Mouse (Mus musculus): Measurements from ENCODE around the gene Gm37419. TPM values are rescaled to one million over a fixed set of nuclear protein-coding genes. Genes with fewer than 3 reads are reported as not detected.

Gene Gm37419
- polyA plus RNA-seq, 1 experiment from 2014 or later: not detected

DNA sequence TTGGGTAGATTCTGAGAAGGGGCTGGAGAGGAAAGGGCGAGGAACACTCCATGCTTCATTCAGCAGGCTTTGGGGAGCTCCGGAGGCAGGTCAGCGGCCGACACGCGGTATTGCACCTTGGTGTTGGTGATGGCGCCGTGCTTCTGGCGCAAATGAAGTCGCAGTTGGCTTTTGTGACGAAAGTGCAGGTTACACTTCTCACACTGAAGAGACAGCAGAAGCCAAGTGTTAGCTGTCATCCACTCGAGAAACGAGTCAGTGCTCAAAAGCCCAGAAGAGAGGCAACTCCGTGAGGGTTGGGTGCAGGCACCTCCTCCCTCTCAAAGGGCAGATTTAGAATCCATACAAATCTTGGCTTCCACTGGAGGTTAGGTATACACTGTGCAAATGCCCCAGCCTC is 22.2 kb upstream of the Gm37419 start:
- H3K4me3 ChIP-seq: no peak overlapping the region
- 0 out of 2 replicates have a peak, but pooled peaks cover 2% of the 10 kb centered on the region for H3K9me3 ChIP-seq (replicated peaks)
- H3K36me3 ChIP-seq: 0 out of 2 replicates have a peak, but pooled peaks cover 8% of the 10 kb centered on the region
- no peak overlapping the region for H3K4me2 ChIP-seq
- peaks cover 21% of the 10 kb centered on the region for H3K4me1 ChIP-seq (replicated peaks)
- H3K9ac ChIP-seq: no peak overlapping the region
- no peak overlapping the region for H3K27ac ChIP-seq (ENCODE audit: poor library complexity, severe bottlenecking)
- WGBS: 82% methylated on average over 14 of the region's 14 CpGs
- H3K27me3 ChIP-seq (replicated peaks): no peaks in the 10 kb centered on the region
- no peak for ATAC-seq (ENCODE audit: insufficient number of reproducible peaks, low FRiP score)

- no peak for ATAC-seq (ENCODE audit: insufficient number of reproducible peaks, low FRiP score)
- Histone ChIP-seq H3K36me3 (0 out of 2 replicates have a peak, but pooled peaks cover 8% of the 10 kb centered on the region), H3K4me3 (no peak overlapping the region), H3K9me3 (replicated peaks) (0 out of 2 replicates have a peak, but pooled peaks cover 2% of the 10 kb centered on the region), H3K27ac (ENCODE audit: poor library complexity, severe bottlenecking) (no peak overlapping the region), H3K9ac (no peak overlapping the region), H3K4me1 (replicated peaks) (peaks cover 30% of the 10 kb centered on the region), H3K27me3 (replicated peaks) (no peaks in the 10 kb centered on the region), H3K4me2 (no peak overlapping the region)
- 79% methylated on average over 7 of the region's 7 CpGs for WGBS
Measured at GRCm38 (mm10) chr16:23967301-23967700, 21.0 kb upstream of the Gm37419 start.

GRCm38 (mm10) chr16:23968888-23969287 is 19.4 kb upstream of the Gm37419 start:
- ATAC-seq (ENCODE audit: insufficient number of reproducible peaks, low FRiP score): no peak
- 0 out of 2 replicates have a peak, but pooled peaks cover 8% of the 10 kb centered on the region for H3K36me3 ChIP-seq

GRCm38 (mm10) chr16:23969919-23970318 is 18.4 kb upstream of the Gm37419 start:
- WGBS: 67% methylated on average over 14 of the region's 14 CpGs
- ATAC-seq (ENCODE audit: insufficient number of reproducible peaks, low FRiP score): no peak
- 0 out of 2 replicates have a peak, but pooled peaks cover 2% of the 10 kb centered on the region for H3K9me3 ChIP-seq (replicated peaks)
- no peak overlapping the region for H3K4me3 ChIP-seq
- H3K9ac ChIP-seq: no peak overlapping the region
- no peak overlapping the region for H3K27ac ChIP-seq (ENCODE audit: poor library complexity, severe bottlenecking)
- H3K27me3 ChIP-seq (replicated peaks): no peaks in the 10 kb centered on the region
- H3K4me2 ChIP-seq: no peak overlapping the region
- H3K4me1 ChIP-seq (replicated peaks): peaks cover 34% of the 10 kb centered on the region
- H3K36me3 ChIP-seq: 0 out of 2 replicates have a peak, but pooled peaks cover 8% of the 10 kb centered on the region

More at GRCm38 (mm10) chr16:23968888-23969287, 19.4 kb upstream of the Gm37419 start:
- H3K4me1 ChIP-seq (replicated peaks): peaks cover 42% of the 10 kb centered on the region
- H3K9me3 ChIP-seq (replicated peaks): 0 out of 2 replicates have a peak, but pooled peaks cover 2% of the 10 kb centered on the region
- H3K27ac ChIP-seq (ENCODE audit: poor library complexity, severe bottlenecking): no peak overlapping the region
- H3K4me3 ChIP-seq: no peak overlapping the region
- 65% methylated on average over 4 of the region's 4 CpGs for WGBS
- no peaks in the 10 kb centered on the region for H3K27me3 ChIP-seq (replicated peaks)
- no peak overlapping the region for H3K9ac ChIP-seq
- H3K4me2 ChIP-seq: no peak overlapping the region

DNA sequence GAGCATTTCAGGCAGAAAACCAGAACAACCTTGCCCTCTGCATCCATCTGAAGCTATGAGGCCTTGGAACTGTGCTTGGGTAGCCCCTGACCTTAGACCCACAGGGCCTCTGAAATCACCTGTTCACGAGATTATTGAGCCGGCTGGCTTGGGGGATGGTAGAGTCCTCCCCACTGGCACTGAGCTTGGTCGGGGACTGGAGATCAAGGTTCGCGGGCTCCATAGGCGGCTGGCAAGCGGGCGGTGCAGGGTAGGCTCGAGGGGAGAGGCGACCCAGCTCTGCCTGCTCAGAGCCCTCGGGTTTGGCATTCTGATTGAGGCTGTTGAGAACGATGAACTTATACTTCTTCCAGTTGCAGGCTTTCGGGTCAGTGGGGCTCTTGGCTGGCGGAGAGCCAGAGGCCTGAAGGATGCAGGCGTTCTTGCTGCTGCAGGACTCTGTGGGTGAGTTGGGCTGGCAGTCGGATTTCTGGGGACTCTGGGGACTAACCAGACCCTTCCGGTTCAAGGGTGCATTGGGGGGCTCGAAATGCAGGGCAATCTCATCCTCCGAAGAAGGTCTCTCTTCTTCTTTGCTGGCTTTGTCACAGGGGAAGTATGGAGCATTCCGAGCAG is 16.0 kb upstream of the Gm37419 start:
- H3K9ac ChIP-seq: no peak overlapping the region
- no peaks in the 10 kb centered on the region for H3K27me3 ChIP-seq (replicated peaks)
- H3K4me1 ChIP-seq (replicated peaks): peaks cover 33% of the 10 kb centered on the region
- H3K4me3 ChIP-seq: no peak overlapping the region
- ATAC-seq (ENCODE audit: insufficient number of reproducible peaks, low FRiP score): peak; percentile 18; the same call in 1 of the 2 replicates
- 0 out of 2 replicates have a peak, but pooled peaks cover 2% of the 10 kb centered on the region for H3K9me3 ChIP-seq (replicated peaks)
- 0 out of 2 replicates have a peak, but pooled peaks cover 8% of the 10 kb centered on the region for H3K36me3 ChIP-seq
- no peak overlapping the region for H3K27ac ChIP-seq (ENCODE audit: poor library complexity, severe bottlenecking)
- 72% methylated on average over 20 of the region's 20 CpGs for WGBS
- H3K4me2 ChIP-seq: no peak overlapping the region

DNA sequence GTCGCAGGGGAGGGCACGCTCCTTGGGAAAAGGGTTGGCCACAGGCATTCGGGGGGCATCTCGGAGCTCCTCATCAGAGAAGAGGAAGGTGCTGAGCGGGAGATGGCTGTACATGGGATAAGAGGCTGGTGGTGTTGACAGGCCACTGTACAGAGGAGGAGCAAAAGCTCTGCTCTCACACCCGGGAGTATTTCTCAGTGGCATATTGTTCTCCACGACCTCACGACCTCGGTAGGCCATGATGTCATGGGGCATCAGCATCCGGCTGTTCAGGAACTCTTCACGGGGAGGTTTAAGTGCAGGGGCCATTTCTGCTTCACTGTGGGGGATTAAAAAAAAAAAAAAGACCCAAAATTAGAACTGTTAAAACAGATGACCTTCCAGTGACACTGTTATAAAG is 15.4 kb upstream of the Gm37419 start:
- H3K9me3 ChIP-seq (replicated peaks): no peaks in the 10 kb centered on the region
- no peak for ATAC-seq (ENCODE audit: insufficient number of reproducible peaks, low FRiP score)
- WGBS: 35% methylated on average over 11 of the region's 11 CpGs
- no peaks in the 10 kb centered on the region for H3K27me3 ChIP-seq (replicated peaks)
- peaks cover 33% of the 10 kb centered on the region for H3K4me1 ChIP-seq (replicated peaks)
- no peak overlapping the region for H3K27ac ChIP-seq (ENCODE audit: poor library complexity, severe bottlenecking)
- H3K9ac ChIP-seq: no peak overlapping the region
- H3K4me2 ChIP-seq: 0 out of 2 replicates have a peak overlapping the region, but pooled peaks have one; percentile 0
- 0 out of 2 replicates have a peak, but pooled peaks cover 4% of the 10 kb centered on the region for H3K36me3 ChIP-seq
- no peak overlapping the region for H3K4me3 ChIP-seq

DNA sequence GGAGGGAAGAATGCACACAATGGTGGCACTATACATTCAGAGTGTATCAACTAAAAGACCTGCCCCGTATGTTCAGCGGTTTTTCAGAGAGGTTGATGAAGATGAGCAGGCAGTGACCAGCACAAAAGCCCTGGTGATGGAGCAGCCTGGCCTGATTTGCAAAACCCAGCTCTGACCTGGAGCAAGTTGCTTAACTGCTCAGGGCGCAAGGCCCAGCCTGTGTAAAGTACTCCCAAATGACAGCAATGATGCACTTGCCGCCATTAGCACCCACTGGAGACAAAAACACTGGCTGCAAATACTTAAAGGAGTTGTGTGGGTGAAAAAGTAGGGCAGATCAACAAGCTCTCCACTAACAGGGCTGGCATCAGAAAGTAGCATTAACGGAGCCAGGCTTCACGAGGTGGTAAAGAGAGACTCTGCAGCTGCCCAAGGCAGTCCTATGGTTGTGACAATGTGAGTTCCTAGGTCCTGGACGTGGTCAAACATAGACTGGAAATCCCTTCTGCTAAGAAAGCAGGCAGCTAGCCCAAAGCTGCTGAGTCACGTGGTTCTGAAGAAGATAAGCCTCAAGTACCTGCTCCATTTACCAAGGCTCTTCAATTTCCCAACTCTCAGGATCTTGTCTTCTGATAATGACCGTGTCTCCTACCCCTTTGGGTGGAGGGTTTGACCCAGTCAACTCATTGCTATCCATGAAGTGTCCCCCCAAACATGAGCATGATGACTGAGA is 14.5 kb upstream of the Gm37419 start:
- no peak for ATAC-seq (ENCODE audit: insufficient number of reproducible peaks, low FRiP score)
- 75% methylated on average over 9 of the region's 9 CpGs for WGBS
- Histone ChIP-seq H3K4me3 (no peak overlapping the region), H3K9me3 (replicated peaks) (no peaks in the 10 kb centered on the region), H3K27ac (ENCODE audit: poor library complexity, severe bottlenecking) (no peak overlapping the region), H3K36me3 (no peaks in the 10 kb centered on the region), H3K27me3 (replicated peaks) (no peaks in the 10 kb centered on the region; the same call in 1 of the 2 replicates), H3K9ac (no peak overlapping the region), H3K4me1 (replicated peaks) (peaks cover 33% of the 10 kb centered on the region), H3K4me2 (no peak overlapping the region)

- Histone ChIP-seq H3K9me3 (replicated peaks) (no peaks in the 10 kb centered on the region), H3K9ac (no peak overlapping the region), H3K4me2 (no peak overlapping the region), H3K27me3 (replicated peaks) (peaks cover 18% of the 10 kb centered on the region), H3K36me3 (no peaks in the 10 kb centered on the region), H3K4me3 (no peak overlapping the region), H3K27ac (ENCODE audit: poor library complexity, severe bottlenecking) (no peak overlapping the region), H3K4me1 (replicated peaks) (peaks cover 36% of the 10 kb centered on the region)
- ATAC-seq (ENCODE audit: insufficient number of reproducible peaks, low FRiP score): no peak
- WGBS: 85% methylated on average over 2 of the region's 2 CpGs
Measured at GRCm38 (mm10) chr16:23976196-23976595, 12.1 kb upstream of the Gm37419 start.

DNA sequence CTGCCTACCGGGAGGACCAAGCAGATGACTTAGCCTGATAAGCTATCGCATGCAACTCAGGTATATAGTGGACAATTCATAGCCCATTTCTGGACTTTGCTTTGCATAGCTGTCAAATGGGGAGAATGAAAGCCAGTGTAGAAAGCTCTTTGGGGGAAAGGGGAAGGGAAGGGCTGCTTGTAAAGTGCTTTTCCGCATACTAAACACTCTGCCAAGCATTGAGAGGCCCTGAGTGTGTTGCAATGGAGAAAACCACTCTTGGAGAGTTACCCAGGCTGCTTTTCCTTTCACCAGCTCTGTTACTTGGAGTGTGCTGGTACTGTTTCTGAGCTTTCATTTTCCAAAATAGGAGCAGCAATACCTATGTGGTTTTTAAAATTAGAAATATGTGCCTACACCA is 10.6 kb upstream of the Gm37419 start:
- H3K4me3 ChIP-seq: no peak overlapping the region
- no peak overlapping the region for H3K9ac ChIP-seq
- H3K36me3 ChIP-seq: no peaks in the 10 kb centered on the region
- H3K27ac ChIP-seq (ENCODE audit: poor library complexity, severe bottlenecking): no peak overlapping the region
- 79% methylated on average over 3 of the region's 3 CpGs for WGBS
- H3K4me1 ChIP-seq (replicated peaks): peaks cover 33% of the 10 kb centered on the region
- peaks cover 18% of the 10 kb centered on the region for H3K27me3 ChIP-seq (replicated peaks)
- ATAC-seq (ENCODE audit: insufficient number of reproducible peaks, low FRiP score): no peak
- no peaks in the 10 kb centered on the region for H3K9me3 ChIP-seq (replicated peaks)
- no peak overlapping the region for H3K4me2 ChIP-seq

DNA sequence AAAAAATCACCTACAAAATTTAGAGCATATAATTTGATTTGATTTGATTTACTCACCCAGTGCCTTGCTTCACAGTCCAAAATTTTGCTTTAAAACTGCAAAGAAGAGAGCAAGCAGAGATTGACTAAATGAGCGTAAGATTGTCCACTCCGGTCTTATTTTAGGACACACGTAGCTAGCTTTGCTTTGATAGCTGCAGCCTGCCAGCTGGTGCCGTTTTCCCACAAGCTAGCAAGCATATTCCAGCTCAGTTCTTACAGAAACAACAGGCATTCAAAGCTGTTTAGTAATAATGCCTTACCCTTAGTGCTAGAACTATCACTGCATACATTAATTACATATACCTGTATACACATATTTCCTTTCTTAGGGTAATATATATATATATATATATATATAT is 9.8 kb upstream of the Gm37419 start:
- no peak overlapping the region for H3K9ac ChIP-seq

GRCm38 (mm10) chr16:23979446-23979845 is 8.8 kb upstream of the Gm37419 start:
- Histone ChIP-seq H3K9me3 (replicated peaks) (no peaks in the 10 kb centered on the region), H3K27ac (ENCODE audit: poor library complexity, severe bottlenecking) (no peak overlapping the region), H3K4me1 (replicated peaks) (peaks cover 27% of the 10 kb centered on the region), H3K36me3 (no peaks in the 10 kb centered on the region), H3K4me3 (no peak overlapping the region), H3K27me3 (replicated peaks) (peaks cover 18% of the 10 kb centered on the region), H3K4me2 (no peak overlapping the region), H3K9ac (no peak overlapping the region)
- no peak for ATAC-seq (ENCODE audit: insufficient number of reproducible peaks, low FRiP score)
- WGBS: 85% methylated on average over 9 of the region's 9 CpGs

More for the DNA sequence above, 9.8 kb upstream of the Gm37419 start:
- H3K9me3 ChIP-seq (replicated peaks): no peaks in the 10 kb centered on the region
- H3K27ac ChIP-seq (ENCODE audit: poor library complexity, severe bottlenecking): no peak overlapping the region
- no peaks in the 10 kb centered on the region for H3K36me3 ChIP-seq
- peaks cover 28% of the 10 kb centered on the region for H3K4me1 ChIP-seq (replicated peaks)
- no peak for ATAC-seq (ENCODE audit: insufficient number of reproducible peaks, low FRiP score)
- H3K27me3 ChIP-seq (replicated peaks): peaks cover 18% of the 10 kb centered on the region
- H3K4me3 ChIP-seq: no peak overlapping the region
- H3K4me2 ChIP-seq: no peak overlapping the region
- WGBS: 73% methylated on average over 4 of the region's 4 CpGs
